Mouse (Mus musculus) mature B cell (primary cell): ENCODE results near the gene Gfod1.

ENCODE experiments used
- in situ Hi-C: fragments of 300-500 bp; cut with MboI; formaldehyde crosslinking; loops from 2 replicates; pipeline ENCODE4 v1.14.3; 2019

Gfod1 gene

GRCm38 (mm10) chr13:43263646-43264045, 40.3 kb downstream of the Gfod1 start:
- in situ Hi-C loops = no loop called here

- in situ Hi-C loops = no loop called here
These were observed 41.7 kb downstream of the Gfod1 start for GRCm38 (mm10) chr13:43262114-43262739.

DNA sequence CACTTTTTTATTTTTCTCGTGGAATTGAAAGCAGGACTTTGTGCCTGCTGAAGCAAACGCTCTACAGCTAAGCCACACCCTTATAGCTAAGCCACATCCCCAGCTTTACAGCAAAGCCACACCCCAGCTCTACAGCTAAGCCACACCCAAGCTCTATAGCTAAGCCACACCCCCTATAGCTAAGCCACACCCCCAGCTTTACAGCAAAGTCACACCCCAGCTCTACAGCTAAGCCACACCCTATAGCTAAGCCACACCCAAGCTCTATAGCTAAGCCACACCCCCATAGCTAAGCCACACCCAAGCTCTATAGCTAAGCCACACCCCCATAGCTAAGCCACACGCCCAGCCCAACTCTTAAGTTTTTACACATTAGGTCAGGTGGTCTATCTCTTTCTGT, 42.7 kb downstream of the Gfod1 start:
- in situ Hi-C loops = no loop called here

- in situ Hi-C loops = no loop called here
These were observed 43.2 kb downstream of the Gfod1 start for GRCm38 (mm10) chr13:43260731-43261130.

DNA sequence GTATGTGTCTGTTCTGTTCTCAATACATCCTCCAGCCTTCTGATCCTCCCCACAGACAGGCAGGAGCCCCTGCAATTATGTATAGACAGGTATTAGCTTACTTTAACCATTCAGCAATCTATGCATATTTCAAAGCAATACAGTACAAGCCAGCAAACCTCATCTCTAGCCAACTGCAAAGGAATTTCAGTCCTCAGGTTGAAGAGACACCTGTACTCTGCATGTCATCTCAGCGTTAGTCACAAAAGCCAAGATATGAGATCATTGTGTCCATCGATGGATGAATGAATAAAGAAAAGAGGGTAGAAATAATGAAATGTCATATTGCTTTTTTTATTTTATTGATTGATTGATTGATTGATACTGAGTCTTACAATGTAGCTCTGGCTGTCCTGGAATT, 47.5 kb downstream of the Gfod1 start:
- in situ Hi-C loops = no loop called here

DNA sequence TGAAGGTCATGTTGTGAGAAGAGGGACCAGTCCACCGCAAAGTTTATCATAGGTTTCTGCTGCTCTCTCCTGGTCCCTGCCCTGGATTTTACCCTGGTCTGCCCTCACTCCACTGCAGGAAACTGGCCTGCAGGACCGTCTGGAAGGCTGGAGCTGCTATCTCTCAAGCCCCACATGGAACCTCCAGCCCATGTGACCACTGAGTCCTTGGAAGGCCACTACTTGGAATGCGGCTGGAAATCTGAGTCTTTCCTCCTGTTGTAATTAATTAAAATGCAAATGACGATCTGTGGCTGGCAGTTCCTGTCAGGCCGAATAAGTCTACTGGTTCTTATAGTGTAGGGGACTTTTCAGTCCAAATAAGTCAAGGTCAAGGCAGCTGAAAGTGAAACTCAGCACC, 50.4 kb downstream of the Gfod1 start:
- in situ Hi-C loops = no loop called here

DNA sequence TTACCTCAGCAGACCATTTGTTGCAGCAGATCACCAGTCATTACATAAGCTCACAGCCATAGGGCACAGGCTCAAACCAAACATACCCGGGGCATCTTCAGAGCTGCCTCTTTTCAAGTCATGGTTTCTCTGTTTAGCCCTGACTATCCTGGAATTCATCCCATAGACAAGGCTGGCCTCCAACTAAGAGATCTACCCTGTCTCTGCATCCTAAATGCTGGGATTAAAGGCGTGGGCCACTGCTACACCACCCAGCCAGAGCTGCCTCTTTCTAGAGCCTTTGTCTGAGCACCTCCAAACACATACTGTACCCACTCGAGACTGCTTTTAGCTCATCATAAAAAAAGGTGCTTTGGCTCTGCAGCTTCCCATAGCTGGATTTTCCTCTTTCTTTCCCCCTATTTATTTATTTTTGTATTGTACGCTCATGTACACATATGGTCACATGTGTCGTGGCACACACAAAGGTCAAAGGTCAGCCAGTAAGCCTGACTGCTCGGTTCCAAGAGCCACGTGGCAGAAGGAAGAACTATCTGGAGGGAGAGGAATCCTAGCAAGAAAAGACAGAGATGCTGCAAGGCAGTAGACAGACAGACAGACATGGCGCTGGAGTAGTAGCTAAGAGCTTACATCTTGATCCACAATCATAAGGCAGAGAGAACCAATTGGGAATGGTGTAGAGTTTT, 51.7 kb downstream of the Gfod1 start:
- in situ Hi-C loops = no loop called here

GRCm38 (mm10) chr13:43251391-43251790, 52.6 kb downstream of the Gfod1 start:
- in situ Hi-C loops = no loop called here

DNA sequence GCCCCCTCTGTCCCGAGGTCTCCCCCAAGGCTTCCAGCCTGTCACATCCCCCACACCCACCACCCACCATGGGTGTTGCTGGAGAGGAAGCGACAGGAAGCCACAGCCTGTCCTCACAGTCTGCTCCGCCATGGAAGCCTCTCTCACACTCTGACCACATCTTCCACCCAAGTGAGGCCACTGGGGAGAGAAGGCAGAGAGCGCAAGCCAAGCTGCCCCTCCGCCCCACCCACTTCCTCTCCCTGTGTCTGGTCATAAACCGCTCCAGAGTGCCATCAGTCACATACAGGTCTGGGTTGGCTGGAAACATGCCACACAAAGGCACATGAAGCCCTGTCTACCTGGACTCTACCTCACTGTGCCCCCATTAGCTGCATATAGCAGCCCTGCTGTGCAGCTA, 53.3 kb downstream of the Gfod1 start:
- in situ Hi-C loops = no loop called here

DNA sequence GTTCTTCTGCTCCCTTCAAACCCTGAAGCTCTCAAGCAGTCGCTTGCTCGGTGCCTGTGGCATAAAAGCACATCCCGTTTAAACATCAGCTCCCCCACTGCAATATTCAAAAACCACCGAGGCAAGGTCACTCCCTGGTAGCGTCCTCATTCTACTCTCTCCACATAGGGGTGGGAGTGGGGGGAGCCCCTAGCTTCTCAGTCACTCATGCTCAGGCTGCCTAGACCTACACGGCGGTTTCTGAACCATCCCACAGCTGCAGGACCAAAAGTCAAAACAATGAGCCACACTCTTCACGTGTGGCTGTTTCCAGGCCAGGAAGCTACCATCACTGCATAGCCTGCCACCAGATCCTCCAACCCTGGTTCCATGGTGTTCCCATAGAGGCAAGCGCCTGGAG, 53.9 kb downstream of the Gfod1 start:
- in situ Hi-C loops = no loop called here

DNA sequence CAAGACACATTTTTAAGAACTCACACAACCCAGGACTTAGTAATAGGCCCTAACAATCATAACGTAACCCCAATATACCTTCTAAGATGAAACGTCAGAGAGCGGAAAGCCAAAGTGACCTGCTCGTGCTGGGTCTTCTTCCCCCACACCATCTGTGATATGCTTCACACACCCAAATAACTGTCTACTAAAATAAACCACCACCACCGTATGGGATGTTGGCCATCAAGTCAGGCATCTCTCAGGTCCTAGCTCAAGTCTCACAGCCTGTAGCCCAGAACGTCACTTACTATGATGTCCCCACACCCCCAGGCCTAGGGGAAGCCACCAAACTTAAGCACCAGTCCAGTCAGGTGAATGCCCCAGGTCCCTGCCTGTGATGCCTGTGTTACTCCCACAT, 55.6 kb downstream of the Gfod1 start:
- in situ Hi-C loops = no loop called here

GRCm38 (mm10) chr13:43246876-43247275, 57.1 kb downstream of the Gfod1 start:
- in situ Hi-C loops = no loop called here

- in situ Hi-C loops = no loop called here
These were observed 60.2 kb downstream of the Gfod1 start for GRCm38 (mm10) chr13:43243793-43244192.

GRCm38 (mm10) chr13:43243240-43243639, 60.7 kb downstream of the Gfod1 start:
- in situ Hi-C loops = no loop called here

GRCm38 (mm10) chr13:43241750-43242149, 62.2 kb downstream of the Gfod1 start:
- in situ Hi-C loops = no loop called here

GRCm38 (mm10) chr13:43241069-43241468, 62.9 kb downstream of the Gfod1 start:
- in situ Hi-C loops = no loop called here

- in situ Hi-C loops = no loop called here
These were observed 64.2 kb downstream of the Gfod1 start for GRCm38 (mm10) chr13:43239790-43240216.

GRCm38 (mm10) chr13:43236630-43237029, 67.3 kb downstream of the Gfod1 start:
- in situ Hi-C loops = no loop called here

DNA sequence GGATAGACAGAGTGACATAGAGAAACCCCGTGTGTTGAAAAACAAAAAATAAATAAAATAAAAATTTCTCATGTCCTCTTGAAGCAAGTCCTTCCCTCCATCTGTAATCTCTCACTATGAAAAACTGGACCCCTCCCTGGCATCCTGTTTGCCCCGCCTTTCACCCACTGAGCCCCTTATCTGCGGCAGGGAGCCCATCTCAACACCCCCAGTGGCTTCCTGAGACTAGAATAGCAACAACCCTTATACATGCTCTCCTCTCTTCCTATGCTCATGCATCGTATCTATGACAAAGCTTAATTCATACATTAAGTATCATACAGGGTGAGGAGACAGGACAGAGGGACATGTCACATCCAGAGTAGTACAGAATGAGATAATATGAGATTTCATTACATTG, 68.0 kb downstream of the Gfod1 start:
- in situ Hi-C loops = no loop called here

GRCm38 (mm10) chr13:43235586-43235910, 68.4 kb downstream of the Gfod1 start:
- in situ Hi-C loops = no loop called here

DNA sequence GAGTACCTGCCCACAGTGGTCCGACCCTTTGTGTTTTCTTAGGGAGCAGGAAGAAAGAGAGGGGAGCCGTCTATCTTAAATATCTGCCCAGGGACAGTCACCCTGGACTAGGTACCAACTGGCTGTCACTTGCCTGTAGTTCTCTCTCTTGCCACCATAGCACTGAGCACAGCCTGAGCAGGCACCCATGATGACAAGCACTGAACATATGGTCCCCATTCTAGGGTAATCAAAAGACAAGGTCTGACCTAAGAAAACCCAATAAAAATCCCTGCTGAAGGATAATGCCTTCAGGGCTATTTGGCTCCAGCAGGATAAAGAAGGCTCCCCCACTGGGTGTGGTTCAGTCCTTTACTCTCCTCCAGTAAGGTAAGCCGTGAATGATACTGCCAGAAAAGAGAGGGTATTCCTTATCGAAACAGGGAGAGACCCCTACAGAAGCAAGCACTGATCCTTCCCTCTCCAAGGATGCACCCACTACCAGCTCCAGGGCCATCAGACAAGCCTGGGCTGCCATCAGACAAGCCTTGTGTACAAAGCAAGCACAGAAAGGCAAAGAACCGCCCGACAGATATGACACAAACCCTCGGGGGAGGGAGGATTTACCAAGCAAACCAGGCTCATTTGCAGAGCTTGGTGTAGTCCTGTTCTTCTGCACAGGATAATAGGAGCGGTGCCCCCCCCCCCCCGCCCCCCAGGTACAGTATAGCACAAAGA, 68.9 kb downstream of the Gfod1 start:
- in situ Hi-C loops = no loop called here

- in situ Hi-C loops = no loop called here
These were observed 70.6 kb downstream of the Gfod1 start for GRCm38 (mm10) chr13:43233331-43233730.
